Mouse (Mus musculus) gastrocnemius, postnatal 4 days (tissue): ENCODE measurements around the gene S100pbp. TPM values are rescaled to one million over a fixed set of nuclear protein-coding genes. Genes with fewer than 3 reads are reported as not detected.

ENCODE experiments used
- DNase-seq, 2 experiments: peaks; one replicate each; pipeline ENCODE4 v3.0.0; 2021 to 2022; ENCODE audit warnings: low spot score in 2 of 2, mixed read lengths in 2 of 2
- total RNA-seq, 2 experiments: library from RNA; stranded (reverse); gene quantifications; 2 replicates each; pipeline ENCODE4 v1.2.3; 2021

Gene S100pbp
- total RNA-seq, 2 experiments from 2014 or later, result 20.4 to 21.7 TPM

DNA sequence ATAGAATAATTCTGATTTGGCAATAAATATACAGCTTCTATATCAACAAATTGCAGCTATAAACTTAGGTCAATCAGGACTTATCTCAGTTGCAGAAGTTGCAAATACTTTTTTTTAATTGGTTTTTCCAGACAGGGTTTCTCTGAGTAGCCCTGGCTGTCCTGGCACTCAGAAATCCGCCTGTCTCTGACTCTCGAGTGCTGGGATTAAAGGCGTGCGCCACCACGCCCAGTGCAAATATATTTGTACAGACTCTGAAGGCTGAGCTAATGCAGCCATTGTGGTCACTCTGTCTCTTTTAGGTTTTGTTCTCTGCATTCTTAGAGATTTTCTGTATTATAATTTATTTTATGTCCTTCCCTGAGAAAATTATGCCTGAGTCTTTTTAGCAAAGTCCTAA lies 32.0 kb downstream of the S100pbp start:
- DNase-seq, result no peak

DNA sequence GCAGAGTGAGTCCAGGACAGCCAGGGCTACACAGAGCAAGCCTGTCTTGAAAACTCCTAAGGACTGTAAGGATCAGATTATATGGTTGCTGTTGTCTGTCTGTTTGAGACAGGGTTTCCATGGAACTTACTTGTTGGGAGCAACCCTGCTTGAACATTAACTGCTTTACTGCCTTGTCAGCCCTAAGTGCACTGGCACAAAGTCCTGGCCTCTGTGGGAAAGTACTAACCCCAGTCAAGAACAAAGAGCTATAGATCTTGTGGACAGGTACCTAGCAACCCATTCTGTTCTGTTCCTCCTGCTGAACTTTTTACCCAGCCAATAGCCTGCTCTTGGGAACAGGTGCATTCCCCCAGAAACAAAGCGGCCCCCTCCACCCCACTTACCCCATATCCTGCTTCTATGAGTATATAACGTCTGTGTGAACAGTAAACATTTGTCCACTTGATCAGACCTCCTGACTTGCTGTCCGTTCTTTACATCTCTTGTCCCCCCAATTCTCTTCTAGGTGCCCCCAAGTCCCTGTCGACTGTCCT lies 38.2 kb downstream of the S100pbp start:
- no peak for DNase-seq

DNA sequence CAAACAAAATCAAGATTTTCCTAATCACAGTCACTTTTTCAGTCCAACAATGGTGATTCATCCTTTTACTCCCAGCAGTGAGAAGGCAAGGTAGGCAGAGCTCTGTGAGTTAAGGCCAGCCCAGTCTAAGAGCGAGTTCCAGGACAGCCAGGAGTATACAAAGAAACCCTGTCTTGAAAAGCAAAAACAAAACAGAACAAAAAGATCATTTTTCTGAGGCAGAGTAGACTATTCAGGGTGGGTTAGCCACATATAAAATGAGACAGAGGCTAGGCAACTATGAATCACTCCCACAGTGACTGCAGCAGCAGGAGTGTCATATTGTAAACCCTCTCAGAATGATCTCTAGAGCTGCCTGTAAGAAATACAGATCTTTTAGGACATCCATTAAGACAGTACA lies 40.2 kb downstream of the S100pbp start:
- DNase-seq, result no peak

DNA sequence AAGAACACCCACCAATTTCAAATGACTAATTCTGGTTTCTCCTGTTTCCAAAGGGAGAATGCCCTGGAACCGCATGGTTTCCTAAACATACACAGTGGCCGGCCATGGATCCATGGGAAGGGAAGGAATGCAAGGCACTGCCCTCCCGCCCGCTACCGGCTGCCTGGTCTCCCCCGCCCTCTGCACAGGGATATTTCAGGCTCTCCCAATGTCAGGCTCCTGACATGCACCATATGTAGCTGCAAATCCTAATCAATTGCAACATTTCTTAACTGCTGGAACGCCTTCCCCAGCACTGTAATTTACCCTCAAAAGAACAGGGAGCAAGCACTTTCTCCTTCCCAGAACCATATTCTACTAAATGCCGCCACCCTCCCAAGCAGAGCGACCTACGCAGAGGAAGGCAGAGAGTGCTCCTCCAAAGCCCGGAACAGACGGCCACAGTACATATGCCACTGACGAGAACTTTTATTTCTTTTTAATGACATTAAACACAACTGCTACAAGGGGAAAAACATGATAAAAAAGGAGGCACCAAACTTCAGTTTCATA lies 41.9 kb downstream of the S100pbp start:
- no peak for DNase-seq

DNA sequence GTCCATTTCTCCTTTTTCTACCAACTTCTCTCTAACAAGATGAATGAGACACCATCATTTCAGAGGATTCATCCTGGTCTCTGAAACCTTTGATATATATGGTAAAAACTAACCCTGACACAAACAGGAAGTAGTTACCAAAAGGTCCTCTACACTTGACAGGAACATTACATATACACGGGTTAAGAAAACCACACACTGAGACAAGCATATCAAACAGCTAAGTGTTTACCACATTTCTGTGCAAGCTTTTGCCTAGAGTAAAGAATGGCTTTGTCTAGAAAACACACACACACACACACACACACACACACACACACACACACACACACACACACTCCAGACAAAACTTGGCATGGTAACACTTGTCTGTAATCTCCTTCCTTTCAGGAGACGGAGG lies 43.1 kb downstream of the S100pbp start:
- DNase-seq, result no peak

DNA sequence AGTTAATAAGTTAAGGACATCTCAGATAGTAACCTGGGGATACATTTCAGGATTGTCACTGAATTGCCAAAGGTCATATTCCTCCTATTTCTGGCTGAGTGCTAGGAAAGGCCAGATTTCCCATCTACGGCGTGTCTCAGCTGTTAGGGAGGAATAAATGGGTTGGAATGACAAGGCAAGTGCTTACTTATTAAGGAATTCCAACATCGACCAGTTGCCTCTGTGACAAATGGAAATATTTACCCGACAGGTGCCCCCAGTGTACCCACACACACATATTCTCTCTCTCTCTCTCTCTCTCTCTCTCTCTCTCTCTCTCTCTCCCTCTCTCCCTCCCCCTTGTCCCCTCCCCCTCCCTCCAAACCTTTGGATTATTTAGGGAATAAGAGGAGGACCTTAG lies 43.6 kb downstream of the S100pbp start:
- DNase-seq, result no peak

DNA sequence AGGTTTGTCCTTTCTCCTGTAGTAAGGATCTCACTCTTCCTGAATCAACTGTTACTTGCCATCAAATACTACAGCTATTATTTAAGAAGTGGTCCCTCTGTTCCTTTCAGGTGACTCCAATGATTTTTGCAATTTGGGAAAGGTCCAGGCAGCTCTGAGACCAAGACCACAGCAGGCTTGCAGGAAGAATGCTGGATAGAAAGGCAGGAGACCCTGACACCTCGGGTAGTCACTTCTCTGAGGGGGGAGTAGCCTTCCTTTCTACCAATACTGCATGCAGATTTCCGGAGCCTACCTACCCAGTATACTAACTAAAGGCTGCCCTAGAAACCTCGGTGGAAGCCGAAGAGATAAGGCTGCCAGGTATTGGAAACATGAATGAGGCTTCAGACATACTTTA lies 44.1 kb downstream of the S100pbp start:
- DNase-seq, result no peak

DNA sequence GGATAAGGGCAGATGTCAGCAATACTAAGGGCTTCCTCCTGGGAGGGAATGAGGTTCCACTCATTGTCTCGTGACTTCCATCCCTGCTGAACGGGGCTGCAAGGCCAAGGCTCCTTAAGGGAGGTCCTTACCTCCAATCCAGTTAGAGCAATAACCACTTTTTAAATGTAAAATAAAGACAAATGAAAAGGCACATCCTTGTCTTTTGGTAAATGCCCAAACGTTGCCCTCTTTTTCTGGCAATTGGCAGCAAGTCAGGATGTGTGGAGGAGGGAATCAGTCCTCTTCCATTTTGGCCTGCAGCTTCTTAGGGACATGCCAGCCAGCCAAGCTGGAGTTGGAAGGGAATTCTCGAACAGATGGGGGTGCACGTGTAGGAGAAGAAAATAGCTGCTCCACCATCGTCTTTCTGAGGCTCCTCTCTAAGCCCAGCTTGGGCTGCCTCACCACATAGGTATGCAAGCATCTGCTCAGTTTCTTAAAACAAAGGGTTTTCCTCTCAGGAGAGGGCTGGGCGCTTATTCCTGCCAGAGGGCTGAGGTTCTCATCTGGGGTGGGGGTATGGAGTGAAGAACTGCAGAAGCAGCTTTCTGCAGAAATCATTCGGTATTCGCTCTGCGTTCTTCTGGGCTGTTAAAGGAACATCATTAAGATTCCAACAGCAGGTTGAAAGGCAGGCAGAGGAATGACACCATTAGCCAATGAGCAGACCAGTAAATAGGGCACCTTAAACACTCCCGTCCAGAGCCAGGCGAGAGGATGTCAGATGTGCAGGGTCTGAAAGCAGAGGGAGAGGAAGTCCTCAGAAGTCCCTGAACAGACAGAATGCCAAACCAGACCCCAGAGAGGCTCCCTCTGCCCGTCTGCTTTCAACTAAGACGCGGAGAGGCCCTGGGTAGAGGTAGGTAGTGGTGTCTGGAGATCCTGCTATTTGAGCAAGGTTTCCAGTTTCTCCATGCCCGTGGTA lies 44.8 kb downstream of the S100pbp start:
- DNase-seq, result no peak

DNA sequence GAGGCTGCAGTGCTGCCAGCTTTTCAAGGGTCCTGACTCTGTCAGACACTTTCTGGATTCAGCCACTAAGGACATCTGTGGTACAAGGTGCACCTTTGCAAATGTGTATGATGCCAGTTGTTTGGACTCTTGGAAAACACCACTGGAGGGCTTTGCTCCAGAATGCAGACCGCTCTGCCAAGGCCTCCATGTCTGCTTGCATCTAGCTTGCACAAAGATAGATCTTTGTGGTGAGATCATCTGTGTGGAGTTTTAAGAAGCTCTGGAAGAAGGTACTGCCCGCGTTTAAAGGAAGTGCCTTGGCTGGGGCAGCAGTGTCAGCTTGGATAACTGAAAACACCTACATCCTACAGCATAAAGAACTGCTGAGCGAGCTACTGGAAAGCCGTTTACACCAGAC lies 46.0 kb downstream of the S100pbp start:
- DNase-seq, result no peak

DNA sequence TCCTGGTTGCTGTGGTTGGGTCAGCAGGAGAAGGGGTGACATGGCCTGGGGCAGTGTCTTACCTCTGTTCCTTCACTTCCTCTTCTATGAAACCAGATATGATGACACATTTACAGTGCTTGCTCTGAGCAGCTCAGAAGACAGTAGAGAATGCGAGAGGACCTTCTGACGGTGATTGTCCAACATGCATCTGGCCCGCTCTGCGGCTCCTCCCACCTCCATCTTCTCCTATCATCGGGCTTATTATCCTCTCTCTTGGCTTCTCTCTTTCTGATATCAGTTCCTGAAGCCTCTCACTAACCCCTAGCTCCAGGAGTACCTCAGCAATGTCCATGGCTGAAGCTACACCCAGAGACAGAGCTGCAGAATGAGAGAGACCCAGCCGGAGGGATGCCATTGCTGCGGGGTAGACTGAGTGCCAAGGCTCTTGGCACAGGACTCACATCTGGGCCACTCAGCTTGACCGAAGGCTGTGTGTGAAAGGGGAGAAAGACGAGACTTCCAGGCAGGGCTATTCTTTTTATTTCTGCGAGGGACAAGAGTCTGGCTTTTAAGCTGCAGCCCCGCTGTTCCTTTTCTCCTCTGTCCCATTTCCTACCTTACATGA lies 47.0 kb downstream of the S100pbp start:
- DNase-seq, result no peak

DNA sequence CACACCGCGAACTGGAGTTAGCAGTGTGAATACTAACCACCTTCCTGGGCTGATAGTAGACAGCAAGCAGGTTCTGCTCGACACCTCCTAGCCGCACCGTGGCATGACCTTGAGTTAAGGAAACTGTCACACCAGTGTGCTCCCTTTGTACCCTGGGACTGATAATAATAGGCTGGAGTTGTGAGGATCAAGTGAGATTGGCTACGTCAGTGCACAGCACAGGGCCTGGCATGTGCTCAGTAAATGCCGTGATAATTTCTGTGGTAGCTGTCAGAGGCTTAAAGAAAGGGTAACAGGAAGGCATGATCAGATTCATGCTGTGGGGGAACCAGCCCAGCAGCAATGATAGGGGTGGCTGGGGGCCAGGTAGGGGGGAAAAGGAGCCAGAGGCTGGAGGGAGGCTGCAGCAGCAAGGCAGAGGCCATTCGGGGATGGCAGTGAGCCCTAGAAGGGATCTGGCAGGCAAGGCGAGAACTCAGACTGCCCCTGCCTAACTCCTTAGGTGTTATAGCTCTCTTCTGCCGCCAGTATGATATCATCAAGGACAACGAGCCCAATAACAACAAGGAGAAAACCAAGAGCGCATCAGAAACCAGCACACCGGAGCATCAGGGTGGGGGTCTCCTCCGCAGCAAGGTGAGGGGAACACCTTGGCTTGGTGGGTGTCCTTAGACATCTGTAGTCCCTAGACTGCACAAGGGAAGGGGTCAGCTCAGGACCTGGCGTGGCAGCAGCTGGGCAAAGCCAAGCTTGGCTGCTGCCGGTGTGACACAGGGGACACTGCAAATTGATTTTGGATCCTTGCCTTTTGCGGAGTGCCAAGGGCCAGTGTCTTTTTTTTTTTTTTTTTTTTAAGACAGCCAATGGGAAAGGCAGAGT lies 47.7 kb downstream of the S100pbp start:
- DNase-seq, result no peak

DNA sequence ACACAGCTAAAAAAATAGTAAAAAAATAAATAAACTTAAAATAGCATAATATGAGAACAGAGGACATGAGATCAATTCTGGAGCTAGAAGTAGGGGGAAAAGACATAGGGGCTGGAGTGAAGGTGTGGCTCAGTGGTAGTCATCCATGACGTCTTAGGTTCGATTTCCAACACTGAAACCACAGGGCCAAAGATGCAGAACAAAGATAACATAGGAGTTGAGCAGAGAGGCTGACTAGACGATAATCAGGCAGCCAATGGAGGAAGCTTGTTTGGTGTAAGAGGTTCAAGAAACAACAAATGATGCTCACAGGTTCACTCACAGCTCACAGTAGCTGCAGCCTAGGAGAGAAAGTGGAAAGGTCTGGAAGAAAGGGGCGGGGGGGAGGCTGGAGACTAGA lies 48.7 kb downstream of the S100pbp start:
- DNase-seq, result no peak

DNA sequence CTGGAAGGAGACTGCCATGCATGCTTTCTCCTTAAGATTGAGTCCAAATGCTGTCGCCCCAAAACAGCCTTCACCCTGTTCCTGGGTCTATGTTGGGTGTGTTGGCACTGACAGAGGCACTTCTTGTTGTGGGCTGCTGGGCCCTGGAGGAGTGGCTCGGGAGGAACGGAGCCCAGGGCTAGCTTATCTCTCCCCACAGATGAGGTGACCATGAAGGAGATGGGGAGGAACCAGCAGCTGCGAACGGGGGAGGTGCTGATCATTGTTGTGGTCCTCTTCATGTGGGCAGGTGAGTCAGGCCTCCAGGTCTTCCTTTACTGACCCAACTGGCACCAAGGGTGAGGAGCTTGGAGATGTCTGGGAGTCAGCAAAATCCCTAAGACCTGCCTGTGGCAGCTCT lies 49.9 kb downstream of the S100pbp start:
- no peak for DNase-seq

DNA sequence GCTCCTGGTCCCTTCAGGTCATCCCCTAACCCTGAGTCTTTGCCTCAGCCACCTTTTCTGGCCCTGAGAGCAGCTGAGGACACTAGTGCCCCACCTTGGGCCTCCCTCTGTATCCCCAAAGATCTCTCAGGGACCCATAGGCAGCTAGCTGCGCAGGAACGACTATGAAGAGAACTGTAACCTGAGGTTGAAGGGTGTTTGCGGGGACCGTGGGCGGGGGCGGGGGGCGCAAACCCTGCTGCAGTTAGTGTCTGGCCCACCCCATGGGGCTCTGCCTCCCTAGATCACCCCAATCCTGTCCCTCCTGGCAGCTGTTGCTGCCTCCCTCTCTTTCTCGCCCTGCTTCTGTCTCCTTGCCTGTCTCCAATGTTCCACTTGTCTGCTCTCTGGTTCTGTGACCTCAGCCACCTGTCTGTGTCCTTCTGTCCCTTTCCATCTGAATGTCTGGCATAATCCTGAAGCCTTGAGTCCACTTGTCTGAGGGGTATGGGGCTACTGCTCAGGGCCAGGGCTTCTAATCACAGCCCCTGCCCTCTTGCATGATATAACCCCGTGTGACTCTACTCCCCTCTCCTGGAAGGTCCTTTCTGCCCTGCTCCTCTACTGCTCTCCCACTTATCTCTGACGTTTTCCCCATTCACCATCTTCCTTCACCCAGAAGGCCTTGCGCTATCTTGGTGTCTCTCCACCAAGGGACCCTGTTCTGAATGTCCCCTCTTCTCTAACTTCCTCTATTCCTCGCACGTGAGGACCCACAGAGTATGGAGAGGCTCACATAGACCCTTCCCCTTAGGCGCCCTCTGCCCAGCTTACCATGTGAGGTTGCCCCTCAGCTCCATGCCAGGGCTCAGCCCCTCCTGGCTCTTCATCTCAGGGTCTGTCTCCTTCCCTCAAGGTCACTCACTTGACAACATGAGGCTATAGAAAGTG lies 51.9 kb downstream of the S100pbp start:
- DNase-seq, result no peak

DNA sequence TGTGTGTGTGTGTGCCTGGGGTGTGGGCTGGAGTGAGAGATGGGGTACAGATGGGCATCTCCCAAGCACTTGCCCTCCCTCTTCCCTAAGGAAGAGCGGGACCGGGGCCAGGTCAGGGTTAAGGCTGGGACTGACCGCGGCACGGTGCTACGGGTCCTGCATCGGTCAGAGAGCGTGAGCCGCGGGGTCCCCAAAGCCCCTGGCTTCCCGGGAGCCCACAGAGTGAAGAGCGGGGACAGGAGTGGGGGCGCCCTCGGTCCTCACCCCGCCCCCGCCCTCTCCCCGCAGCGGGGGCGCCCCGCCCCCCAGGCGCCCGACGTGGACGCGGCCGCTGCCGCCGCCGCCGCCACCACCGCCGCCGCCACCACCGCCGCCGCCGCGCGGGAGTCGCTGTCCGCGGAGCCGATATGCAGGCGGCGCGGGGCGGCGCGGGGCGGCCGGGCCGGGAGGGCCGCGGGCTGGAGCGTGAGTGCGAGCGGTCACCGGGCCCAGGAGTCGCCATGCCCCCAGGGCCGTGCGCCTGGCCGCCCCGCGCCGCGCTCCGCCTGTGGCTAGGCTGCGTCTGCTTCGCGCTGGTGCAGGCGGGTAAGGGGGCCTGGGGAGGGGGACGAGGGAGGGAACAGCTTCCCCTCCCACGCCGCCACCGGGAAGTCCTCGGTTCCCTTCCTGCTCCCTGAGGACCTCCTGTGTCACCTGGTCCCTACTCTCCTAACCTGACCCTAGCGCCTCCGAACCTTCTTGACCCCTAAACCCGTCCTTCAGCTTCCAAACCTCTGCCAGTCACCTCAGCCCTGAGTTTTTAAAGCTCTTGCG lies 52.7 kb downstream of the S100pbp start, which contains the start of gene Fndc5:
Gene Fndc5, plus strand, starts transcription at position 421 of the 813 bp plus-strand sequence.
- DNase-seq, result no peak

DNA sequence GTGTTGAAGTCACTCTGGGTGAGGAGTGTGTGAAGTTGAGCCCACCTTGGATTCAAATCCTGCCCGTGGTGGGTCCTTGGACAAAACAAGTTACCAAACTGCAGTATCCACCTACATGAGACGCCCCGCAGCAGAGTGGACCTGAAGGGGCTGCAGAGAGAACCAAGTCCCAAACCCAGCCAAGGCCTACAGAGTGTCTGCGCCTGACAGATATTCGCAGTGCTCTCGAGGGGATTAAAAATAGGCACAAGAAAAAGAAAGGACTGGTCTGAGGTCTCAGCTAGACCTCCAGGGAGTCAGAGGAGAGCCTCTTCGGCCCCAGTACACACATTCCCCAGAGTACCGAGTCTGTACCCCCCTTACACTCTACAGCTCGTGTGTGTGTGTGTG lies 53.3 kb downstream of the S100pbp start:
- DNase-seq, result no peak

DNA sequence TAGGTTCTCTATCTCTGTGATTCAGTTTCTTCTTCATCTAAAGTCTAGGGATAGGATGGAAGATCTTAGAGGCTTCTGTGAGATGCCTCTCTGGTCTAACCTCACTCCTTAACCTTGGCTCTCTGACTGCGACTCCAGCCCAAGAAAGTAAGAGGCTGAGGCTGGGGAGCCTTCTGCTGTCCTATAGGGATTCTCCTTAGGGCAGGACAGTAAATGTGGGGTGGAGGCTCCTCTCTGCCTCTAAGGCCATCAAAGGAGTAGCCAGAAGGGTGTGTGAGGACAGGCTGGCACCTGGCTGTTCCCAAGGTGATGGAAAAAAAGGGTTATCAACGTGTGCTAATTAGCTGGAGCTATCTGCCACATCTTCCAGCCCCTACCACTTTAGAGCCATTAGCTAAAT lies 53.9 kb downstream of the S100pbp start:
- no peak for DNase-seq

DNA sequence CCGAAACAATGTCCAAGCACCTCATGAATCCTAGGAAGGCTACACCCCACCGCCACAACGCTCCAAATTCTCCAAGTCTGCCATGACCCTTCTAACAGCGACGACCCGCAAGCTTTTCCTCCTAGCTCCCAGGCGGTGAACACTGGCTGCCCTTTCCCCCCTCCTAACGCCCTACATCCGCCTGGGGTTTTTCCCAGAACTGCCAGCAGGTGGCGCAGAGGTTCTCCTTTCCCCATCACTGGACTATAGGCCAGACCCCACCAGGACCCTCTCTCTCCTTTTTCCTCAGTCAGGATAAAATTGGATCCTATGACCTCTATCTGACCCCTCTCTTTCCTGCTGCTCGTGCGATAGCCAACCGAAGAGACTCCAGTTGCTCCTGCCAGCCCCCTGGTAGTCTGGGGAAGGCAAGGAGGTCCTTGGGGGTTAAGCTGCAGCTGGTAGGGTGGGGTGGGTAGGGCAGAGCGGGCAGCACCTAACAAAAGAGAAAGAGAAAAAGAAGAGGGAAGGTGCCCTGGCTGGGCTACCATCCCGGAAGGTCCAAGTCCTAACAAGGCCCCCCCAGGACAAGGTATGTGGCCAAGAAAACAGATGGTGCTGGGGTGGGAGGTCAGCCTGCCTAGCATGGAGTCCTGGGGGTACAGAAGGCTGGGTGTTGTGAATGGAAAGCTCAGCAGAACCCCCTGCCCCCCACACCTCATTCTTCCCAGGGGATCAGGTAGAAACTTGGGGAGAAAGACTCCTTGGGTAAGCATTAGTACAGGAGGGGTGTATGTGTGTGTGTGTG lies 54.5 kb downstream of the S100pbp start:
- peak in 1 of 2 experiments; percentile 75 for DNase-seq
